Mouse (Mus musculus): ENCODE measurements at regions not wholly inside any gene's neighbourhood (a gene's known extent, or its start where the extent isn't known, plus 50 kb on each side); places are given as distances from the start of the nearest gene placed in this dataset.
A peak's percentile ranks its signal among the peaks of the same experiment; 100 is the strongest.
"Not testable (repeated sequence)": the region's sequence is repeated elsewhere in the genome, so short reads cannot be mapped to it uniquely, and the experiment has no call there.

DNA sequence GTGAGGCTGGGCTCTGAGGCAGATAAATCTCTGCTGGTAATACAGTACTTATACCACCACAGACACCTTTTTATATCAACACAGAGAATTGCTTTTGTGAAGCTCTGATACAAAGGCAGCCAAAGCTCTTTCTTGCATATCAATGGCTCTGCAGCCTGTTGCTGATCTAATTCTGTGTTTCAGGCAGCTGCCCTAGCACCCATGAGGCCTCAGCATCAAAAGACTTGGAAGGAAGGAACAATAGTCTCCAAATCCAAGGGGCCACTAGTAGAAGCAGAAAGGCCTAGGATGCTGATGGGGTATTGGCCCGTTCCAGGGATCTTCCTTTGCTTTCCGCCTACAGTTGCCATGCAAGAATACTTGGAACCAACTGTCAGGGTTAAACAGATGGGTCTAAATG, 887.9 kb downstream of the Gm9195 start:
- no peak for DNase-seq

DNA sequence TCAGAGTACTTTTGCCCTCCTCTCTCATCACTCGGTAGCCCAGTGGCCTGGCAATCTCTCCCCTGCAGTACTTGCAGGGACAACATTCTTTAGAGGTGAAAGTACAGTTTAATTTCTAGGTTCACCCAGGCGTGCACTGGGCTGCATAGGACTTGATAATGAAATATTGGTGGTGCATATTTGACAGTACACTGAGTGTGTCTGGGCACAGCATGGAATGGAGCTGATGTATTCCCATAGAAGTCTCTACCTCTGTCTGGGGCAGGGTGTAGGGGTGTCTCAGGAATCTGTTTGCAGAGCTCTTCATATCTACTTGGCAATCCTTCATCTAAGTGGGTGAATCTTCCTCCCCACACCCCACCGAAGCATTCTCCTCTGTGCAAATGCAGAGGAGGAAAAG, 893.8 kb downstream of the Gm9195 start:
- DNase-seq, result no peak

DNA sequence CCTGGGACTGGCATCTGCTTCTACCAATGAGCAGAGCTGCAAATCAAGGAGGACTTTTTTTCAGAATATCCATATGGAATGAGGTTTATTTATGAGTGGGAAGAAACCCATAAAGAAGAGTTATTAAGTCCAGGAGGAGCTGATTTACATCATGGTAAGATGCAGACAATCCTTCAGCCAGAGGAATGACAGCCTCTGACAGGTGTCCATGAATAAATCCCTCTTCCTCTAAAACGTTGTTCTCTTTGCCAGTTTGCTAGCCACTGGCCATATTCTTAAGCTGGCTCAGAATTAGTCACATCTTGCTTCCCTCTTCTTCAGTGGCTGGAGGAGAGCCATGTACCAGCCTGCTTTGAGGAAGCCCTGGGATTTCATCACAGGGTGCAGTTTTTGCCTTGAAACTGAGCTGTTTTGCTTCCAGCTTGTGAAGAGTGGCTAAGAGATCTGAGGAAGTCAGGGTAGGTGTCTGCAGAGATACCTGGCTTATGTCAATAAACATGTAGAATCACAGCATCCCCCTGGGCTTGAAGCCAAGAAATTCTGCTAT, 902.9 kb downstream of the Gm9195 start:
- no peak for DNase-seq

DNA sequence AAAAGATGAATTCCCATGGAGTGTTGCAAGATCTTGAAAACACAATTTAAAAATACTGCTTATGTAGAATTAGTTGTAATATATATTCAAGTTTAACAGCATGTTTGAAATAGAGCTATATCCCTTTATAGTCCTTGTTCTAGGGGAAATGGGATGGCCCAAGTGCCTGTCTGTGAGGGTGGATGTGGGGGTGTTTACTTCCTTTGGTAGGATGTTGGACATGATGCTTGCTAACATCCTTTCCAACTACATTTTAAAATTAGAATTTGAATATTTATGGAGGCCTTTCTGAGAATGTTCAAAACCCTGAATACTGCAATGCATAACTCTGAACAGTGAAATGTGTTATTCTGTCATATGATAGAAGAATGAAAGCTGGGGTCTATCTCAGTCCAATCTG, 903.6 kb downstream of the Gm9195 start:
- no peak for DNase-seq

DNA sequence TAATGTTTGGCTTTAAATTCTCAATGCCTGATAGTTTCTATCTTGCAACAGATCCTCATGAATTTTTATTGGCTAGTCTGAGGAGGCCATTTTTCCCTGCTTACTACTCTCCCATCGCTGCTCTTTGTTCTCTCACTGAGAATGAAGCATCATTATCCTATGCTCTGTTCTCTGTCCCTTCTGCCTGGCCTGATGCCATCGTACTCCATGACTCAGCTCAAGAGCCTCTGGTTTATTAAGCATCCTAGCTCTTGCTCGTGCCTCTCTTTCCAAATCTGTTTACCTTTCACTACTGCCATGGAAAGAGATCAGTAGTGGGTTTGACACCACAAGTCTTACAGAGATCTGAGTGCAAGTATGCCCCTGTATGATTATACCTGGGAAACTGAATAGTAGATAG, 926.8 kb downstream of the Gm9195 start:
- no peak for DNase-seq

DNA sequence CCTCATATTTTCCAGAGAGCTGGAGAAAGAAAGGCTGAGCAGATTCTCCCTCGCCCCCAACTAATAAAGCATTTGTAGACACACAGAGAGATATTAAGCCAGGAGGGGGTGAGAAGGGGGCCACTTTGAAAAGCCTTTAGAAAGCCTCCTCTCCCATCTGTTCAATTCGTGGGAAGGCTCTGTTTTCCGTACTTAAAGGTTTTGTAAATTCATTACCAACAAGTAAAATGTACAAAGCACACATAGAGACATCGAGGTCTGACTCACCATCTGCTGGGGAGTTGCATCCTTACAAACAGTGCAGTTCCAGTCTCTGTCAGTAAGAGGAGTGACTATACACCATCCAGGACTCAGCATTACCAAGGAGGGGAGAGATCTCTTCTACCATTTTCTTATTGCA, 929.7 kb downstream of the Gm9195 start:
- DNase-seq, result no peak

DNA sequence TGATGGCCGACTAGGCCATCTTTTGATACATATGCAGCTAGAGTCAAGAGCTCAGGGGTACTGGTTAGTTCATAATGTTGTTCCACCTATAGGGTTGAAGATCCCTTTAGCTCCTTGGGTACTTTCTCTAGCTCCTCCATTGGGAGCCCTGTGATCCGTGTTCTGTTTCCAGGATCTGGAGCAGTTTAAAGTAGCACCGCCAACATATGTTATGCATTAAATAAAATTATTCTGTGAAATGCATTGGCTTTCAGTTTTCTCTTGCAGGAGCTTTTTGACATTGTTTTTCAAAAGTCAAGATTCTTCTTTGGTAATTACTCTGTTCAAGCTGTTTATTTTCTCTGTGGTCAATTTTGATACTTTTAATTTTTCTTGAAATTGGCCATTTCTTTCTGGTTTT, 937.3 kb downstream of the Gm9195 start:
- DNase-seq, result not testable (repeated sequence)

DNA sequence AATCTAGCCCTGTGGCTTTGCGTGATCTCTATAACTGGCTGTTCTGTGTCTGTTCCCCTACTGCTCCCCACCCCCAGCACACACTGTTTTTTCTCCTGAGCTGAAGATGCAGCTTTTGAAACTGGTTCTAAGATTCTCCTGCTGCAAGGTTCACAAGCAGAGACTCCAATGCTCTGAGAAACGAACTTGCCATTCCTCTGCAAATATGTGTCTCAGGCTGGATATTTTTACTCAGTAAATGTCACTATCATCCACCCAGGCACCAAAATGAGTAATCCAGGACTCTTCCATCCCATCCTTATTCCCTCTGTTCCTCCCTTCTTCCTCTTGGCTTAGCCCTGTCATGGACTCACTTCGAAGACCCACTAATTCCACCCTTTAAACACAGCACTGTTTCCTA, 943.9 kb upstream of the Fam160b2 start:
- no peak for DNase-seq

DNA sequence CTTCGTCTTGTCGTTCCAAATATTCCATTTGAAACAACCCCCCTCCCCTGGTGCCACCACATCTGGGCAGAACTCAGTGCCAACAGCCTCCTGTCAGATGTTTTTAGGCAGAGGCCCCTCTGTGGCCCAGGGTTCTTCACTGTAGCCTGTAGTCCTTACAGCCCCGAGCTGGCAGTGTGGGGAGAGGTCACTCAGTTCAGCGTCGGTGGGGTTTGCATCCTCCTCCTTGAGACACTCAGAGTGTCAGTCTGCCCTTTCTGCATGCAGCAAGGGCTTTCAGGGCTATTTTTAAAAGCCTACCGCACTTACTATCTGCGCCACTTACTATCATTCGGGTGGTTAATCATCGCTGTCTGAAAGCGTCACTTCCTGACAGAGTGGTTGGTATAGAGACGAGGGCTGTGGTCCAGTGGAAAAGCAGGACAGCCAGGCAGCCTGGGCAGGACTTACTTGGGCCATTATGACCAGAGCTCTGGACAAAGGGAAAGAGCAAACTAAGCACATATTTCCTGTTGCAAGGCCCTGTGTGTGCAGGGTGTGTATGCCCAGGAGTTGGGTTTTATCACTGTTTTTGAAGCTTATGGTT, 932.5 kb upstream of the Fam160b2 start:
- DNase-seq, result no peak

DNA sequence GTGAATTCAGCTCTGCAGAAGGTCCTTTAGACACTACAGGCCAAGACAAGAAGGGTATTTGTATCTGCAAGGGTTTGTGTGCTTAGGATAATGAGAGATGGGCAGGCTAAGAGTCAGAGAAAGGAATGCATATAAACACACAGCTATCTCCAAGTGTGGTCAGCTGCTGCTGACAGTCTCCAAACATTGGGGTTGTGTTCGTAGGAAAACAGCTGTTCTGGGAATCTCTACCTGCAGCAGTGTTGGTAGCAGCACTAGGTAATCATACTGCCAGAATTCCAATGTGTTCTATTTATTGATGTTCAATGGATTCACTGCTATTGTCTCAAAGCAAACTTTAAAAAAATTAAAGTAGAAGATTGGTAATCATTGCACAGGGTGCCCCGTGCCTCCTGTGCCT, 931.7 kb upstream of the Fam160b2 start:
- no peak for DNase-seq

DNA sequence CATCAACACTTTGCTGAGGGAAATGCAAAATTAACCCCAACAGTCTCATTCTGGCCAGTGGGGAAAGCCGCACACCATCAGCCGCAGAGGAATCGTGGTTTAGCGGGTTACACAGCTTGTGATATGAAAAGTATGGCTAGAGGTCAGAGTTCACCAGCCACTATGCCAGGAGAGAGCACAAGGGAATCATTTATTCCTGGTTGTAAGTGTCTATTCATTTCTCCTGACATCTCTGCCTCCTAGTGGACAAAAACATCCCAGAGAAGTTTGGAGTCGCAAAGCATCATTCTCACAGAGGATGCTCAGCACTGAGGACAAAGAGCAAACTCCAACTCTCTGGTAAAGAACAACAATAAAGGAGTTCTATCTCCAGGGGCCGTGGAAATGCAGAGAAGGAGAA, 930.8 kb upstream of the Fam160b2 start:
- DNase-seq, result no peak

DNA sequence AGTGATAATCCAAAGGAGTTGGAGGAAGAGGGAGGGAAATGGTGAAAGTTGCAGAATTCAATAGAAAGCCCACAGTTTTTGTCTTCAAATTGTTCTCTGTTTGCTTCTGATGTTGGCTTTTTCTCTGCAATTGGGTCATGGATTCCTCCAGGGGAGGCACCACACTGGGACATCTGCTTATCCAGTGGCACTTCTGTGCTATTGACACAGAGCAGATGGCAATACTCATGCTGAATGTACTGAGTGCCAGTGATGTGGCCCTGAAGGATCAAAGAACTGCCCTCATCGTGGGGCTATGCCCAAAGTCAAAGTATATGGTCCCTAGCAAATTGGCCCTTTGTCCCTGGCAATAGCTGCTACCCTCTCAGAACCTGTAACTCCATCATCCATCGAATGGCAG, 918.9 kb upstream of the Fam160b2 start:
- peak; percentile 61 for DNase-seq

DNA sequence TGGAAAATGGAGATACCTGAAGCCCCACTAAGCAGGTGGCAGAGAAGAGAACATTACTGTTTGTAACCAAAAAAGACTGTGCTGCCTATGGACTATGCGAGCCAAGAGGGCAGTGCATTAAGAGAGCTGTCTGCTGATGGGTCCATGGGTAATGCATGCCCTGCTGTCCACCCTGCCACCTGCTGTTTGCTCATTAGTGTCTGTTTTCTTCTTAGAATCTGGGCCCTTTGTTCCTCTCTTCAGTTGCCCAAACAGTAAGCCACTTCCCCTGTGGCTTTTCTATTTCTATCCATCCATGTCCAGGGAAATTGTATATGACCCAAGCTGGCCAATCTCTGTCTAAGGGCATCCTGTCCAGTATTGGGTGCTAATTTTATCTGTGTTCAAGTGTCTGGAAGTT, 901.2 kb upstream of the Fam160b2 start:
- DNase-seq, result no peak

DNA sequence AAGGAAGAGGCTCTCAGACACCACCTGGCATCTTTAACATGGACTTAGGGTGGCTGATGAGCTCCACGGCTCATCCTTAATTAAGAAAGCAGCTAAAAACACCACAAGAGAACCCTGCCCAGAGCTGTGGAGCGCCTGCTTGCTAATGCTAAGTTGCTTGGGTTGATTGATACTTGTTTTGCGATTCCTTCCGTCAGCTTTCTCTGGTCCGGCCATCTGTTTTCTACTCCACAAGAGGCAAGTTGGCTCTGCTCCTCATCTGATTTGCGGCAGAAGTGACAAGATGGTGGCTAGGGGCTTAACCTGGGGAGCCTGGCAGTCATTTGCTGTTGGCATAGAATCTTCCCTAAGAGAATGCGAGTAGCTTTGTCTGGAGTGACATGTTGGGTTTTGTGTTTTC, 891.6 kb upstream of the Fam160b2 start:
- DNase-seq, result no peak

DNA sequence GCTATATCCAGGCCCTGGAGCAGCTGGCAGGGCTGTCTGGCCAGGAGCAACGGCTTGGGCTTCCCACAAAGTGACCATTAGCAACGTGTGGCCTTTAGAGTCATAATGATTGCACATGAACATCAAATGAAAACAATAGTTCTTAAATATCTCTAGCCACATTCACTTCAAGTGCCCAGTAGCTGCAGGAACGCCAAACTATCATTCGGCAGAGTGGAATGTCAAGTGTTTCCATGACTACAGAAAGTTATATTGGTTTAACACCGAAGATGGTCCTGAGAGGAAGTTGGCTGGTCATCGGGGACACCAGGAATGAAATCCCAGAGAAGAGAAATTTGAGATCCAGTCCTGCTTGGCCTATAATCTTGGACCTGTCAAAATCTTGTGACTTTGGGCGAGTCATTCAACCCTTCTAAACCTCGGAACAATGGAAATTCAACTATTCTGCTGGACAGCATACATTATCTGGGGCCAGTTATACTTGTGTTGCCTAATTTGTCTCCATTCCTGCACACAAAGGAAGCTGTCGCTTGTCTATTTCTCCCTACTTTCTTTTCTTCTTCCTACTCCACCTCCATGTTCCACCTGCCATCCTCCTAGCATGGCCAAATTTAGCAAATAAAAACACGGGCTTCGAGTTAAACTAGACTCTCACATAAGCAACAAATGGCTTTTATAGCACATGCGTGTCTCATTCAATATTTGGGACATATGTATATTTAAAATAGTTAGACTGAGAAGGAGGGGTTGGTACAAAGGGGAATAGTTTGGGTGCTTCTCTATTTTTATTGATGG, 886.7 kb upstream of the Fam160b2 start:
- DNase-seq, result no peak

DNA sequence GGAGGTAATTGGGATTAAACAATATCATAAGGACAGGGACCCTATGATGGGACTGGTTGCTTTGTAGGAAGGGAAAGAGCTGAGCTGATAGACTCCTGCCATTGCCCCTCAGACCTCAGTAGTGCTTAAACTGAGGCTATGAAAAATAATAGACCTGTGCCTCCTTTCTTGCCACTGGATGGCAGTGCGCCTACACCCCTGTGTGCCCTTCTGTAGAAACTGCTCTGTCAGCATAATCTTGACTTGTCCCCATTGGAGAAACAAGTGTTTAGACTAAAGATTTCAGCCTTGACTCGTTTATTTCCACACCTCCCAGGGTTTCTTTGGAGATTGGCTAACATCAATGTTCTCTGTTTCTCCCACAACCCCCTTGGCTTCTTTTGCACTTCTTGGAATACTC, 876.0 kb upstream of the Fam160b2 start:
- DNase-seq, result no peak

DNA sequence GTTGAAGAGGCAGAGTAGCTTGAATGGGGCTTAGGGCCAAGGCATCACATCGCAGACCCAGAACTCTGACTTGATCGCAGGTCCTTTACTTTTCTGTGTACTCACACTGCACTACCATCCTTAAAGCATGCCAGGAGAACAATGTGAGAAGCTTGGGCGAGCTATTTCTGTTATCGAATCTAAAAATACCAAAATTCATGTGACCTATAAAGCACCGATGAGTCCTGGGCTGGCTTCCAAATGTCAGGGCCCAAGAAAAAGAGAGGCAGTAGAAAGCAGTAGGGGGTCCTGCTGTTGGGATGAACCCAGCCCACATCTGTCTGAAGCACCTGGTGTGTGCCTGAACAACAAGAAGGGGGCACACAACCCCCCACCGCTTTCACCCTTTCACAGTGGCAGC, 874.3 kb upstream of the Fam160b2 start:
- DNase-seq, result no peak

DNA sequence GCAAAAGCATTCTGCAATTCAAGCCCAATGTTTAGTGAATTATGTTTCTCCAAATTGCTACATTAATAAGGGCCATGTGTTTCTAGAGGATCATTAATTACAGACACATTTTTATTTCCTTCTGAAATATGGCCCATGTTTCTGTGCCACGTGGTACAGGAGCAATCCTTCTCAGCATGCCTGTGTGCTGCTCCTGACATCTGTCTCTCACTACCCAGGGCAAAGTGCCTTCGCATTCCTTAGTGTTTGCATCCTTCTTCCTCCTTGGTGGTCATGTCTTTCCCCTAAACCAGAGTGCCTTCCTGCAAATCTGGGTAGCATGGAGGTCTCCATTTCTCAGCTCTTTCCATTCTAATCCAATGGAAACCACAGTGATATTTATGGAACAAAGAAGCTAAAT, 832.7 kb upstream of the Fam160b2 start:
- no peak for DNase-seq

All from cerebellum, adult 11-12 months (tissue).